Mouse (Mus musculus): Measurements from ENCODE around the gene Tmem234. TPM values are rescaled to one million over a fixed set of nuclear protein-coding genes. Genes with fewer than 3 reads are reported as not detected.
A peak's percentile ranks its signal among the peaks of the same experiment; 100 is the strongest.

Gene Tmem234
- polyA plus RNA-seq, 1 experiment from 2014 or later, result 177 TPM

DNA sequence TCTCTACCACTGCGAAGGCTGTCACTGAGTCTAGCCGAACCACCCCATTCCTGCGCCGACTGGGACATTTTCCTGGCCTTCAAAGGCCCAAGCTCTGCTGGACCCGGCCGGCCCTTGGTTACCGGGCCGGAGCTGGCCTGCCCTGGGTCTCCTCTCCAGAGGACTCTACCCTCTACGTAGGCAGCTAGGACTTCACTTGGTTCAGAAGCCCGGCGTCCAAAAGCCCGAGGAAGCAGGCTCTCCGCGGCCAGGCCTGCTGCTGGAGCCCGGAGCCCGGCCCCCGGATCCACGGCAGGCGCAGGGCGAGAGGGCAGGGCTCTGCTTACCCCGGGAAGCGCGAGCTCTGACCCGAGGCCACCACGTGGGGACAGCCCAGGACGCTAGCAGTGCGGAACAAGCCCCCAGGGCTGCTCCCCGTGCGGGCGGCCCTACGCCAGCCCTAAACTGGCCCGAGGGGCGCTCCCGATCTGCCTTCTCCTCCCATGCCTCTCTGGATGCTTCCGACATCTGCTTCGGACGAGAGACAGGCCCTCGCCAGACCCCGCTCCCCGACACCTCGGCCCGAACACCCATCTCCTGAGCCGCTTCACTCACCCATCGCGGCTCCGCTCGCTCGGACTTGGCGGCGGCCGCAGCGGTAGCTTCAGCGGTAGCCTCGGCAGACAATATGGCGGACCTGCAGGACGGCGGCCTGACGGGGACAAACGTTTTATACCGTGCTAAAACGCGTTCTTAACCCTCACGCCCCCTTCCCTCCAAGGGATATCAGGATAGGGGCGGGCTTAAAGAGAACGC is 71.8 kb downstream of the Tmem234 start, which contains the start of gene Kpna6:
Gene Kpna6, minus strand, starts transcription at position 685 of the 795 bp plus-strand sequence.
- Histone ChIP-seq H3K4me1 (ENCODE audit: control insufficient read depth, insufficient read depth, low read length) (peaks cover 16% of the 10 kb centered on the region; the same call in 1 of the 2 replicates), H3K36me3 (ENCODE audit: control insufficient read depth, insufficient read depth, low read length) (peaks cover 12% of the 10 kb centered on the region), H3K9me3 (replicated peaks; ENCODE audit: control insufficient read depth, low read length, poor library complexity, severe bottlenecking) (no peaks in the 10 kb centered on the region), H3K27ac (ENCODE audit: low read length) (peak within 1 kb of the TSS; percentile 90), H3K4me2 (ENCODE audit: low read length) (peak within 1 kb of the TSS; percentile 73), H3K9ac (ENCODE audit: low read depth, low read length) (peak within 1 kb of the TSS; percentile 93), H3K27me3 (ENCODE audit: control insufficient read depth, insufficient read depth, low read depth, low read length) (no peaks in the 10 kb centered on the region), H3K4me3 (ENCODE audit: low read depth, low read length) (peak within 1 kb of the TSS; percentile 85)
- ATAC-seq, result peak; percentile 87
- under 1% methylated on average over 65 of the region's 65 CpGs for WGBS

DNA sequence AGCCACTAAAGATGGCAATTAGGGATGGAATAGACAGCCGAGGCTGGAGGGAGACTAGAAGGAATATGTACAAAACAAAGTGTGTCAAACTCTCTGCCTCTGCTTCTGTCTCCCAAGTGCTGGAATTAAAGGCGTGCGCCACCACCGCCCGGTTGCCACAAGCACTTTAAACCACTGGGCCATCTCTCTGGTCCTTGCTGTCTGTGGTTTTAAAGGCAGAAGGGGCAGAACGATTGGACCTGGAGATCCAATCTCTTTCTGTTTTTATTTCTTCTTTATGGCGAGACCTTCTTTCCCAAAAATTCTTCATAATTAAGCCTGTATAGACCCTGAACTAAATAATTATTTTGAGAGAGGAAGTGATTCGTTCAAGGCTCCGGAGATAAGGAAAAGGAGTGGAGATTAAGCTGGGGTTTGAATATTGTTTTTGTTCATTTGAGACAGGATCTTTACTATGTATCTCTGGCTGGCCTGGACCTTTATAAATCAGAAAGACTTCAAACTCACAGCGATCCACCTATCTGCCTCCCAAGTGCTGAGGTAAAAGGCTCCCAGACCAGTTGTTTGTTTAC is 72.5 kb downstream of the Tmem234 start:
- H3K9ac ChIP-seq (ENCODE audit: low read depth, low read length), result peak overlapping the region; percentile 93
- peaks cover 16% of the 10 kb centered on the region; the same call in 1 of the 2 replicates for H3K4me1 ChIP-seq (ENCODE audit: control insufficient read depth, insufficient read depth, low read length)
- peak overlapping the region; percentile 85 for H3K4me3 ChIP-seq (ENCODE audit: low read depth, low read length)
- no peaks in the 10 kb centered on the region for H3K9me3 ChIP-seq (replicated peaks; ENCODE audit: control insufficient read depth, low read length, poor library complexity, severe bottlenecking)
- WGBS, result 6% methylated on average over 10 of the region's 10 CpGs
- no peaks in the 10 kb centered on the region for H3K27me3 ChIP-seq (ENCODE audit: control insufficient read depth, insufficient read depth, low read depth, low read length)
- ATAC-seq, result no peak
- H3K27ac ChIP-seq (ENCODE audit: low read length), result peak overlapping the region; percentile 90
- H3K36me3 ChIP-seq (ENCODE audit: control insufficient read depth, insufficient read depth, low read length), result peaks cover 17% of the 10 kb centered on the region
- H3K4me2 ChIP-seq (ENCODE audit: low read length), result peak overlapping the region; percentile 73

Small RNA genes lying within 50 kb of the gene (microRNA-seq; reads per million reads assigned to microRNA genes)
- gene Mir8119, result not detected

Other genes starting within 250 kb of the Tmem234 start
- 23.2 and 23.4 TPM in 2 replicates for gene Zbtb8a, start 222.6 kb upstream of the Tmem234 start, polyA plus RNA-seq (2015; fragmentation: Nextera tagmentation; extraction: Ambion mirVana)
- 19.1 and 19.6 TPM in 2 replicates for gene Zbtb8b, start 159.8 kb upstream of the Tmem234 start, polyA plus RNA-seq (2015; fragmentation: Nextera tagmentation; extraction: Ambion mirVana)
- gene Bsdc1, start 139.1 kb upstream of the Tmem234 start, polyA plus RNA-seq (2015; fragmentation: Nextera tagmentation; extraction: Ambion mirVana), result 31.5 and 34.7 TPM in 2 replicates
- gene Tssk3, start 109.6 kb upstream of the Tmem234 start, polyA plus RNA-seq (2015; fragmentation: Nextera tagmentation; extraction: Ambion mirVana), result 1.2 TPM in 2 replicates
- 0.56 and 0.94 TPM in 2 replicates for gene Fam229a, start 109.5 kb upstream of the Tmem234 start, polyA plus RNA-seq (2015; fragmentation: Nextera tagmentation; extraction: Ambion mirVana)
- 1,543 and 1,683 TPM in 2 replicates for gene Marcksl1, start 87.1 kb upstream of the Tmem234 start, polyA plus RNA-seq (2015; fragmentation: Nextera tagmentation; extraction: Ambion mirVana)
- 74.7 and 83.2 TPM in 2 replicates for gene Hdac1, start 58.0 kb upstream of the Tmem234 start, polyA plus RNA-seq (2015; fragmentation: Nextera tagmentation; extraction: Ambion mirVana)
- gene Lck, start 27.0 kb upstream of the Tmem234 start, polyA plus RNA-seq (2015; fragmentation: Nextera tagmentation; extraction: Ambion mirVana), result 15.4 and 16.2 TPM in 2 replicates
- 0.26 TPM in 1 of 2 replicates, not detected in the other for gene Fam167b, start 22.1 kb upstream of the Tmem234 start, polyA plus RNA-seq (2015; fragmentation: Nextera tagmentation; extraction: Ambion mirVana)
- 187 and 198 TPM in 2 replicates for gene Eif3i, start within 50 bp of the Tmem234 start, polyA plus RNA-seq (2015; fragmentation: Nextera tagmentation; extraction: Ambion mirVana)
- 3.5 and 4.1 TPM in 2 replicates for gene Dcdc2b, start 13.6 kb downstream of the Tmem234 start, polyA plus RNA-seq (2015; fragmentation: Nextera tagmentation; extraction: Ambion mirVana)
- 28.0 and 33.1 TPM in 2 replicates for gene Iqcc, start 18.4 kb downstream of the Tmem234 start, polyA plus RNA-seq (2015; fragmentation: Nextera tagmentation; extraction: Ambion mirVana)
- 172 and 183 TPM in 2 replicates for gene Ccdc28b, start 23.3 kb downstream of the Tmem234 start, polyA plus RNA-seq (2015; fragmentation: Nextera tagmentation; extraction: Ambion mirVana)
- 42.5 and 49.8 TPM in 2 replicates for gene Txlna, start 40.4 kb downstream of the Tmem234 start, polyA plus RNA-seq (2015; fragmentation: Nextera tagmentation; extraction: Ambion mirVana)
- gene Kpna6, start 72.1 kb downstream of the Tmem234 start, polyA plus RNA-seq (2015; fragmentation: Nextera tagmentation; extraction: Ambion mirVana), result 18.6 and 19.3 TPM in 2 replicates
- 16.8 and 18.2 TPM in 2 replicates for gene Tmem39b, start 96.2 kb downstream of the Tmem234 start, polyA plus RNA-seq (2015; fragmentation: Nextera tagmentation; extraction: Ambion mirVana)
- gene Khdrbs1, start 141.6 kb downstream of the Tmem234 start, polyA plus RNA-seq (2015; fragmentation: Nextera tagmentation; extraction: Ambion mirVana), result 116 and 132 TPM in 2 replicates
- gene Ptp4a2, start 210.6 kb downstream of the Tmem234 start, polyA plus RNA-seq (2015; fragmentation: Nextera tagmentation; extraction: Ambion mirVana), result 222 and 255 TPM in 2 replicates

Data from midbrain, embryonic 16.5 days (tissue).